Mouse (Mus musculus): Measurements from ENCODE around the gene Spaca3. TPM values are rescaled to one million over a fixed set of nuclear protein-coding genes. Genes with fewer than 3 reads are reported as not detected.

Spaca3 gene
- total RNA-seq, 2 experiments from 2014 or later, result not detected

Other genes starting within 250 kb of the Spaca3 start
- 1 to 10 TPM; 3.0 to 3.9 TPM for gene Myo1d, start 78.3 kb upstream of the Spaca3 start, total RNA-seq (2021)
- gene Tmem98, start 48.2 kb upstream of the Spaca3 start, total RNA-seq (2021), result 1 to 10 TPM; 2.5 TPM